Mouse (Mus musculus): ENCODE data around the gene Spaca9. TPM values are rescaled to one million over a fixed set of nuclear protein-coding genes. Genes with fewer than 3 reads are reported as not detected.
A peak's percentile ranks its signal among the peaks of the same experiment; 100 is the strongest.

Gene Spaca9
- 1 to 10 TPM in 13 of 26 experiments, under 1 TPM in 1, not detected in 12; 0.90 to 6.5 (median 4.1) TPM for total RNA-seq (2018; cell fraction: chromatin; rRNA removed)
- 10 to 100 TPM; 13.7 to 30.5 (median 21.4) TPM for total RNA-seq (2018; cell fraction: cytosol; rRNA removed)
- 1 to 10 TPM in 25 of 26 experiments, not detected in 1; 1.1 to 9.9 (median 4.0) TPM for total RNA-seq (2018; cell fraction: nucleus; rRNA removed)
- polyA plus RNA-seq (2018): 11.7 to 25.3 TPM (median 13.8 TPM) in 3 replicates

DNA sequence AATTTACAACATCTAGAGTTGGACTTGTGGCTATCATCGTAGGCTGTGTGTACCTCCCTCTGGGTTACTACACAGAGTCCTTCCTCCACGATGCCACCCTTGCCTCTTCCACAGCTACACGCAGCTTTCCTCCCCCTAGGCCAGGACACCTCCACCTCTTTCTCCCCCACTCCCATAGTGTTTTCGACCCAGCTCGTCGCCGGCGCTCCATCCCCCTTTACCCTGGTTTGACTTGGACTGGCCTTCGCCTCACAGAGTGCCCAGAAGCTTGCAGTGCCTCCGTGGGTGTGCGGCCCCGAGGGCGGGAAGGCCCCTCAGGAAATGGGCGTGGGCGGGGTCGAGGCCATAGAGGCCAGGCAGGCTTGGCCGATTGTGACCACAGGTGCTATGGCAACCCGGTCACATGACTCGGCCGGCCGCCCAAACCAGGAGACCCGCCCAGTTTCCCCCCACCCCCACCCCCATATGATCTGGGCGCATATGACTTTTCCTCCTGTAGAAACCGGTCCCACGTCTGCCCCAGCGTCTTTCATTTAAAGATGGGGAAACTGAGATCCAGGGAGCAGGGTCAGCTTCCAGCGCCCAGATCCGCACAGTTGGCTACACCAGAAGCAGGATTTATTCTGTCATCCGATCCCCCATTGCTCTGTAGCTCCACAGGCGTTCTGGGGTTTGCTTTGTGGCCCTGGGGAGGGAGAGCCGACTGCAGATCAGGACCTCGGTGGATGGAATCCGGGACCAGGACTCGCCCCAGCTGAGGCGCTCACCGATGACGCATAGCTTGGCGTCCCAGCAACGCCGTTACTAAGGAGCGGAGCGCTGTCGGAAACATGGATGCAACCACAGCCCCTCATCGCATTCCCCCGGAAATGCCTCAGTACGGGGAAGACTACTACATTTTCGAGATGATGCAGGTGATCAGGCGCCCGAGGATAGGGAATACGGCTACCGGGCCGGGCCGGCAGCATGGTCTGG lies at the start of gene Spaca9, which contains the start of gene Ak8:
Gene Spaca9 (minus strand): TSS at position 367 of the 975 bp plus-strand sequence.
Gene Ak8 (plus strand): TSS at position 804 of the 975 bp plus-strand sequence.
- peak within 1 kb of the TSS; percentile 92 for H3K27ac ChIP-seq
- 3% methylated on average over 48 of the region's 53 CpGs for WGBS (ENCODE audit: missing documents)
- H3K4me3 ChIP-seq (ENCODE audit: inconsistent target): peak within 1 kb of the TSS; percentile 55
- no peaks in the 10 kb centered on the region for H3K79me2 ChIP-seq (ENCODE audit: inconsistent target)
- H3K36me3 ChIP-seq (ENCODE audit: inconsistent target): no peaks in the 10 kb centered on the region

DNA sequence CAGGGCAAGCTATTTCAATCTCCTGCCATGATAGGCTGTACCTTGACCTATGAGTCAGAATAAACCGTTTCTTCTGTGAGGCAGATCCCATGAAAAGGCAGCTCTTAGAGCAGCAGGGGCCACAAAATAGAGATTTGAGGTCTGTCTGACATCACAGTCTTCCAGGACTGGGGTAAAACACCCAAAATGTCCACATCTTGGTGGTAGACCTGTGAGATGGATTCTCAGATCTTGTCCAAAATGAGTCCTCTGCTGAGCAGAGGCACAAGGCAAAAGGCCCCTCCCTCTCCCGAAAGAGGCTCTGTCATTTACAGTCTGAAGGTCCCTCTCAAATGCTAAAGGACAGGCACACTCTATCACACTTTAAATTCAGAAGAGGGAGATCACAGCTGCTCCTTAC lies 48.2 kb upstream of the Spaca9 start:
- H3K27ac ChIP-seq: no peak overlapping the region
- WGBS (ENCODE audit: missing documents): 89% methylated on average over 2 of the region's 2 CpGs
- no peak overlapping the region for H3K4me3 ChIP-seq (ENCODE audit: inconsistent target)

DNA sequence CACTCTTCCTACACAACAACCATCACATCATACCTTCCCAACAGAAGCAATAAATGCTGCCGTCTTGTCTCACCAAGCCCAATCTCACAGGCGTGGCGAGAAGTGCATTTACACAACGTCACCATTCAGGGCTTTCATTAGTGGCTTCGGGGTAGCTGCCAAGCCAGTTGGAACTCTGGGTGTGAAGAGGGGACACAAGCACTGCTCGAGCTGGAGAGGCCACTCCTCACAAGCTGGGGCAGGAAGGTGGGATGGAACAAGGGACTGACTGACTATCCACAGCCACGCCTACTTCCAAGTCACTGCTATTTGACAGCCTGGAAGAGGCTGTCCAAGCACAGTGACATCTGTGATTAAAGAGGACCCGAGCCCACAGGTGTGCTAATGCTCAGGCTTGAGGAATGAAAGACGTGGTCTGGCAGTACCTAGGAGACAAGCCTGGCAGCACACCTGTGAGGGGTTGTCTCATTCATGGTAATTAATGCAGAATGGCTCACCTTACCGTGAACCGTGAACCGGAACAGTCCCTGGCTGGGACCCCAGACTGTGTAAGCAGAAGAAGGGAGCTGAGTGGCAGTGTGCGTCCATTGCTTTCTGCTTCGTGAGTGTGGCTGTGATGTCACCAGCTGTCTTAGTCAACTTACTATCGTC lies 47.3 kb upstream of the Spaca9 start:
- H3K27ac ChIP-seq: no peak overlapping the region
- H3K4me3 ChIP-seq (ENCODE audit: inconsistent target): no peak overlapping the region
- WGBS (ENCODE audit: missing documents): 93% methylated on average over 15 of the region's 15 CpGs
- no peaks in the 10 kb centered on the region for H3K79me2 ChIP-seq (ENCODE audit: inconsistent target)
- no peaks in the 10 kb centered on the region for H3K36me3 ChIP-seq (ENCODE audit: inconsistent target)

More for the DNA sequence above, 48.2 kb upstream of the Spaca9 start:
- no peaks in the 10 kb centered on the region for H3K36me3 ChIP-seq (ENCODE audit: inconsistent target)
- H3K79me2 ChIP-seq (ENCODE audit: inconsistent target): no peaks in the 10 kb centered on the region

DNA sequence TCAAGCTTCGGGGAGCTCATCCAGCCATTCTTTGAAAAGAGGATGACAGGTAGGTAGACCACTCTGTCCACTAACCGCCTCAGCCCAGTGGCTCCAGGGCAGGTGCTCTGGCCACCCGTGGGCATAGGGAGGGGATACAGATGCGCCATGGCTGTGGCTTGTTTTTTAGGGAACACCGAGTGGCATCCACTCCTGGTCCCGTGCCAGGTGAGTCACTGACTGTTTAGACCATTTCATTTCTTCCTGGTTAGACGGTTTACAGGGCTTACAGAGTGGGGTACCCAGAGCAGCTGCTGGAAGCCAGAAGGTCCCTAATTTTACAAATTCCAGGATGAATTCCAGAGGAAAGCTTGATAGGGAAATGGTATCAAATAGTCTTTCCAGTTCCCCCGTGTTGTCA lies 43.2 kb upstream of the Spaca9 start:
- Histone ChIP-seq H3K4me3 (ENCODE audit: inconsistent target) (no peak overlapping the region), H3K79me2 (ENCODE audit: inconsistent target) (no peaks in the 10 kb centered on the region), H3K36me3 (ENCODE audit: inconsistent target) (no peaks in the 10 kb centered on the region), H3K27ac (no peak overlapping the region)
- 77% methylated on average over 8 of the region's 8 CpGs for WGBS (ENCODE audit: missing documents)

DNA sequence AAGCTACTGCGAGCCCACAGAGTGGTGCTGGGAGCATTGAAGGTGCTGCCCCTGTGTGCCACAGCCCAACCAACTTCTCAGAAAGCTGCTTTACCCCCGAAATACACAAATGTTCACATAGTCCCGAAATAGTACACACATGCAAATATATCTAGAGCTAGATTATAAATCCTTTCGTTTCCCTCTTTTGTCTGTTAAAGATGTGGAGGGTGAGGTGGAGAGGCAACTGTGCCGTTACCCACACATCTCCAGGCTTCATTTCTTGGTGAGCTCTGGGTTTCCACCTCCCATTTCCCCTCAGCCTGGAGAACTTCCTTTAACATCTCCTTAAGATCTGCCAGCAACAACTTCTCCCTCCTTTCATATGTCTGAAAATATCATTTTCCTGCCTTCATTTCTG lies 40.6 kb upstream of the Spaca9 start:
- Histone ChIP-seq H3K4me3 (ENCODE audit: inconsistent target) (no peak overlapping the region), H3K27ac (no peak overlapping the region)
- WGBS (ENCODE audit: missing documents): 66% methylated on average over 5 of the region's 5 CpGs

DNA sequence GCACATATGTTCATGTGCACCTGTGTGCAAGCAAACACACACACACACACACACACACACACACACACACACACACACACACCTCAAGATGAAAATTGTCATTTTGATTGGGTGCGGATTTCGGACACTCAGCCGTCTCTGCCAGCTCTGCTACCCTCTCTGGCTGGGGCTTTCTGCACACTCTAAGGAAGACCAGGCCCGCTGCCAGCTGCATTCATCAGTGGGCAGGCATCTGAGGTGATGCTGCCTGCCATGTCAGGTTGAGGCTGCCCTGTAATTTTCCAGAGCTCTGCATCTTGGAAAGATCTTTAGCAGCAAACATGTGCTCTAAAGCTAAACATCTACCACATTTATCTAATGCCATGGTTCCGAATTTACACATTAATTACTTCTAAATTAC lies 37.6 kb upstream of the Spaca9 start:
- WGBS (ENCODE audit: missing documents): 93% methylated on average over 5 of the region's 5 CpGs

More for the DNA sequence above, 40.6 kb upstream of the Spaca9 start:
- H3K79me2 ChIP-seq (ENCODE audit: inconsistent target): no peaks in the 10 kb centered on the region
- H3K36me3 ChIP-seq (ENCODE audit: inconsistent target): no peaks in the 10 kb centered on the region

DNA sequence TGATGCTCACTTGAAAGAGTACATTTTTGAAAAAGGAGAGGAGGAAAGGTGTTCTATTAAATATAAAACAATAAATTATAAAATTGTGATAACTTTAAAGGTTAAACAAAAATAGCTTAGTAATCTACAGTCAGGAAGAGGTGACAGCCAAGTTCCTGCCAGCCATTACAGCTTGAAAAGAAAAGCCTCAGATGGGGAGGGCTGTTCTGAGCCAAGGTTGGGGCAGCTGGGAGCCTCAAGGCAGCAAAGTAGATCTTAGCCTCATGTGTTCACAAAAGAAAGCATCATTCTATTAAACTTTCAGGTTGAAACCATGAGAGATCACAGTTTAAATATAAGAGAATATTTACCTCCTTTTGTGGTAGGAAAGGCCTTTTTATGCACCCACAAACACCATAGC lies 31.1 kb upstream of the Spaca9 start:
- no peak overlapping the region for H3K4me3 ChIP-seq (ENCODE audit: inconsistent target)
- H3K36me3 ChIP-seq (ENCODE audit: inconsistent target): no peaks in the 10 kb centered on the region
- no peak overlapping the region for H3K27ac ChIP-seq
- no peaks in the 10 kb centered on the region for H3K79me2 ChIP-seq (ENCODE audit: inconsistent target)

More for the DNA sequence above, 37.6 kb upstream of the Spaca9 start:
- Histone ChIP-seq H3K27ac (no peak overlapping the region), H3K4me3 (ENCODE audit: inconsistent target) (no peak overlapping the region), H3K36me3 (ENCODE audit: inconsistent target) (no peaks in the 10 kb centered on the region), H3K79me2 (ENCODE audit: inconsistent target) (no peaks in the 10 kb centered on the region)

DNA sequence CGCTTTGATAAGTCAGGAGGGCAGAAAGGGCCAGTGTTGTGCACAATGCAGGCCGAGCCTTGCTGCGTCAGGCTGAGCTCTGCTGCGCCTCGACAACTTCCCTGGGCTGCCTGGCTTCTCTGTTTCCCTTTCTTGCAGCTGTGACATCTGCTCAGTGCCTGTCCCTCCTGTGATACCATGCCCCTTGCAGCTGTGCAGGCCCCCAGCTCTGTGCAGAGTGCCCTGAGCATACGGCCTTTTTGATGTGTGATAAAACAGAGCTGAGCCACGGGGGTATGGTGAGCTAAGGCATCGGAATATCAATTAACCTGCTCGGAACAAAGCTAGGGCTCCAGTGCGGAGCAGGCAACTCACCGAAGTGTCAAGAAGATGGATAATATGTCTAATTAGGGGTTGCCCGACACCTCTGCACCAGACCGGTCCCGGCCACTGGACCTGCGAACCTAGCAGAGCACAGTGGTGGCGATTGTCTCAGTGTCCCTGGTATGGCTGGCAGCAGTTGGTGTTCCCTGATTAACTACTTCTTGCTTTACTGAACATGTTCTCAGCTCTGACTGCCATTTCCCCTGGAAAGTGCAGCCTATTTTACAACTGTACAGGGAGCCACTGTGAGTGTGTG lies 28.4 kb upstream of the Spaca9 start:
- no peak overlapping the region for H3K27ac ChIP-seq
- H3K36me3 ChIP-seq (ENCODE audit: inconsistent target): no peaks in the 10 kb centered on the region
- H3K79me2 ChIP-seq (ENCODE audit: inconsistent target): no peaks in the 10 kb centered on the region
- WGBS (ENCODE audit: missing documents): 88% methylated on average over 16 of the region's 16 CpGs
- no peak overlapping the region for H3K4me3 ChIP-seq (ENCODE audit: inconsistent target)

DNA sequence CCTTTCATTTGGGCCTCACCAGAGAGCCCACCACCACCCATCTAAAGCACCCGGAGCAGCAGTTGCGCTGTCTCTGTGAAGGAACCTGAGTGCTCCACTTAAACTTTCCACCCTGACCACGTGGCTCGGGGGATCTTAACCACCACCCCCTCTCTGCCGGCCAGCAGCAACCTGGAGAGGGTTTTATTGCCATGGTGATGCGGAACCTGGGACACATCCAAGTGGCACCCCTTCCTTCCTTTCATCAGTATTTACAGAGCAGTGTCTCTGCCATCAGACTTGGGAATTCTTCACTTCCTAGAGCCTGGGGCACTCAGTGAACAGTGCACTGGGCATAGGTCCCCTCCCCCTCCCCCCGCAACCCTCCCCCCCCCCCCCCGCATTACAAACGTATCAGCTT lies 24.4 kb upstream of the Spaca9 start:
- Histone ChIP-seq H3K4me3 (ENCODE audit: inconsistent target) (no peak overlapping the region), H3K27ac (no peak overlapping the region), H3K36me3 (ENCODE audit: inconsistent target) (no peaks in the 10 kb centered on the region), H3K79me2 (ENCODE audit: inconsistent target) (no peaks in the 10 kb centered on the region)
- WGBS (ENCODE audit: missing documents): 10% methylated on average over 6 of the region's 9 CpGs

DNA sequence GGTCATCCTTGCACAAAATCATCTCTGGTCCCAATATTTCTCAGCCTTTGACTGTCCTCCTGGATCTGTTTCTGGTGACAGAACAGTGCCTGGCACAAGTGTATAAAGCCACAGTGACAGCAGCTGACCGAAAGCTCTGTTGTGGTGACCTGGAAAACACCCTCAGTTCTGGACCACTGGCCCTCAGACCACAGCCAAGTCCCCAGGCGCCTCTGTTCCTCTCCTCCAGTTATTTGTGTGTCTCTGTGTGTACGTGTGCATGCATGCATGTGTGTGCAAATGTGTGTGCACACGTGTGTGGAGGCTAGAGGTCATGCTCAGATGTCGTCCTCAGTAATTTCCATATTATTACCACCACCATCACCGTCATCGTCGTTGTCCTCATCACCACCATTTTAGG lies 22.9 kb upstream of the Spaca9 start:
- no peak overlapping the region for H3K4me3 ChIP-seq (ENCODE audit: inconsistent target)
- 95% methylated on average over 8 of the region's 8 CpGs for WGBS (ENCODE audit: missing documents)
- H3K36me3 ChIP-seq (ENCODE audit: inconsistent target): no peaks in the 10 kb centered on the region
- H3K79me2 ChIP-seq (ENCODE audit: inconsistent target): no peaks in the 10 kb centered on the region
- no peak overlapping the region for H3K27ac ChIP-seq

DNA sequence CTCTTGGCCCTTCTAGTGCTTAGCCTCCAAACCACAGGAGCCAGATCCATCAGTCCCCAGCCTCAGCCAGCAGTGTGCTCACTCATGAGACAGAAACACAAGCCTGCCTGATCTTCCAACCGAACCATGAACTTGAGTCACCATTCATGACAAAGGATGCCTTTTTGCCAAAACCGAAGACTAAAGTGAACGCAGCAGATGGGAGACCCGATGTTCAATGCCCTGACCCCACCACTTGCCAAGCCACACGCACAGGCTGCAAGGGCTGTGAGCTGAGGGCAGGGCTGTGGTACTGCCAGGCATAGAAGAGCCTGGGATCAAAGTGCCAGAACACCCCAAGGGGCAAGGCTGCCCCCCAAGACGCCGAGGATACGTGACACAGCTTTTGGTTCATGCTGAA lies 13.5 kb upstream of the Spaca9 start:
- no peaks in the 10 kb centered on the region for H3K36me3 ChIP-seq (ENCODE audit: inconsistent target)
- WGBS (ENCODE audit: missing documents): 89% methylated on average over 8 of the region's 8 CpGs
- H3K4me3 ChIP-seq (ENCODE audit: inconsistent target): no peak overlapping the region
- H3K79me2 ChIP-seq (ENCODE audit: inconsistent target): no peaks in the 10 kb centered on the region
- H3K27ac ChIP-seq: no peak overlapping the region

DNA sequence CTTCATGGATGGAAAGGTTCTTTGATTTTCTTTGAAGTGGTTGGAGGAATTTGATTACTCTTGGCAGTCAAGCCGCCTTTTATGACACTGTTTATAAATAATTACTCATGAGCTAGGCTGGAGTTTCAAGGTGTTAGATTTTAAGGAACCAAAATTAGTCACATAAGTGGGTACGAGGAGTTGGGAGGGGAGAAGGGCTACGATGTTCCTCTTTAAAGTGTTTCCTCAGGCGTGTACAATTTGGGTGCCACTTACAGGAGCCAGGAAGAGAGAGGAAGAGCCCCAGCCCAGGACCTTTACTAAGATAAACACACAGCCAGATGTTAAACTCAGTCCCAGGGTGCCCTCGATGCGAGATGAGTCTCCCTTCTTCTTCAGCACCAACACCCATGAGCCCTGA lies 7.3 kb upstream of the Spaca9 start:
- no peak overlapping the region for H3K4me3 ChIP-seq (ENCODE audit: inconsistent target)
- no peaks in the 10 kb centered on the region for H3K36me3 ChIP-seq (ENCODE audit: inconsistent target)
- no peak overlapping the region for H3K27ac ChIP-seq
- H3K79me2 ChIP-seq (ENCODE audit: inconsistent target): no peaks in the 10 kb centered on the region
- whole genome bisulfite sequencing (ENCODE audit: missing documents): 28% methylated on average over 6 of the region's 6 CpGs

DNA sequence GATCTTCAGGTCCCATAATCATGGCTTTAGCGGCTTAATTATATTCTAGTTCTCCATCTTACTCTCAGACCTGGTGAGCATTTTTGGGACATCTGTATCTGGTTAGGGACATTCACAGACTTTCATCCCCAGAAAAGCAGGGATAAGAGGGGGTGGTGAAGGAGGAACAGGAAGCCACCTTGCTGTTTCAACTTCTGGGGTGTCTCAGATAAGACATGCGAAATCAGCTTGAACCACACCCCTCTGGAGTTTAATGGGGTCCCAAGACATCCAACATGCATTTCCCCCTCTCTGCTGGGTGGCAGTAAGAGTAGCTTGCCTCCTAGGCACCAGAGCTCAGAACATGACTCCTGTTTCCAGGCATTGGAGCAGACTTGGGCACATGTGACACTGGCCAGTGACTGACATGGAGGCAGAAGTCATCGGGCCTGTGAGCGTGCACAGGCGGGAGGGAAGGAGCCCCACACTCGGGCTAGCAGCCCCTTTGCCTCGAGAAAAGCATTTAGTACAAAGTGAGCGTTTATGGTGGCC lies 6.6 kb upstream of the Spaca9 start:
- Histone ChIP-seq H3K27ac (no peak overlapping the region), H3K79me2 (ENCODE audit: inconsistent target) (no peaks in the 10 kb centered on the region), H3K36me3 (ENCODE audit: inconsistent target) (no peaks in the 10 kb centered on the region), H3K4me3 (ENCODE audit: inconsistent target) (no peak overlapping the region)
- WGBS (ENCODE audit: missing documents): 81% methylated on average over 8 of the region's 8 CpGs

DNA sequence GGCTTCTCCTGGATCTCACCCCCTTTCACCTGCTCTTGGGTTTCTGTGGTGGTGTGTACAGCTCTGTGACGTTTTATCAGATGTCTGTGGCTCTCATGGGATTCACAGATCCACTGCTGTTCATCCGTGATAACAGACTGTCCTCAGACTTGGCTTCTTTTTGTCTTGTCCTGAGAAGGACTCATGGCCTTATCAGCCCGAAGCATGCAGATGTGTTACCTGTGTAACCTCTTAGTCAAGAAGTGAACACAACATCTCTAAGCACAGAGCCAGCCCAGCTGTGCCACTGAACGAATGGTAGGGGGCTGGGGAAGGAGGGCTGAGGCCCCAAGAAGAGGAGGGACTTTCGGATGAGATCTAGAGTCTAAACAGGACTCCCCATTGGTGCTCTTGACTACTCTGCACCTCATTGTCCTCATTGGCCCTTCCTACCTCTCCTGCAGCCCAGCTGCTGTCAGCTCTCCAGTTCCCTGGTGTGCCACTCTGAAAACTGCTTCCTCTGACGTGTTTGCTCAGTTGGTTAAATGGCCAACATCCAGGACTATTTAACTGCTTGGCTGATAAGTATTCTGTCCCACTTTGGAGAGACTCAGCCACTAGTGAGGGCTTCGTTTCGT lies 2.2 kb upstream of the Spaca9 start:
- H3K4me3 ChIP-seq (ENCODE audit: inconsistent target): no peak overlapping the region
- no peaks in the 10 kb centered on the region for H3K36me3 ChIP-seq (ENCODE audit: inconsistent target)
- no peak overlapping the region for H3K27ac ChIP-seq
- WGBS (ENCODE audit: missing documents): 90% methylated on average over 8 of the region's 8 CpGs
- H3K79me2 ChIP-seq (ENCODE audit: inconsistent target): no peaks in the 10 kb centered on the region
